Mouse (Mus musculus): Measurements from ENCODE around the gene Zfp652. TPM values are rescaled to one million over a fixed set of nuclear protein-coding genes. Genes with fewer than 3 reads are reported as not detected.
"Not testable (repeated sequence)": the region's sequence is repeated elsewhere in the genome, so short reads cannot be mapped to it uniquely, and the experiment has no call there.

The Zfp652 gene
- polyA plus RNA-seq, 1 experiment from 2014 or later: 13.7 TPM

DNA sequence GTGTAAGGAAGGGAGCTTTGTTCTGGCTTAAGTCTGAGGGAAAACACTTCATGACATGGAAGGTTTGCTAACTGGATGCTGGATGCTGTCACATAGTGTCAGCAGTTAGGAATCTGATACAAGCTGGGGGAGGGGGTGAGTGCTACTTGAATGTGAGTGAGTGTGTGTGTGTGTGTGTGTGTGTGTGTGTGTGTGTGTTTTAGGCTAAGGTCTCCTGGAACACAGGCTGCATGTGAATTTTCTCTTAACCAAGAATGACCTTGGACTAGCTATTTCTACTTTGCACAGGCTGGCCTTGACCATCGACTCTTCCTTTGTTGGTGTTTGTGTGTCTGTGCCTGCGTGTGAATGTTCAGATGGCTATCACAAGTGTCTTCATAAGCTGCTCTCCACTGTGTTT lies 32.0 kb downstream of the Zfp652 start:
- Histone ChIP-seq H3K4me3 (ENCODE audit: low read depth, low read length) (no peak overlapping the region), H3K4me2 (replicated peaks; ENCODE audit: low read depth, low read length) (no peak overlapping the region), H3K27ac (ENCODE audit: low read depth, low read length) (no peak overlapping the region), H3K27me3 (ENCODE audit: control insufficient read depth, insufficient read depth, low read length) (no peaks in the 10 kb centered on the region), H3K9ac (ENCODE audit: low read depth, low read length) (no peak overlapping the region), H3K36me3 (ENCODE audit: control insufficient read depth, insufficient read depth, low read length) (no peaks in the 10 kb centered on the region), H3K4me1 (replicated peaks; ENCODE audit: control insufficient read depth, insufficient read depth, low read length) (no peaks in the 10 kb centered on the region), H3K9me3 (ENCODE audit: control insufficient read depth, low read length) (no peaks in the 10 kb centered on the region)
- 95% methylated on average over 2 of the region's 2 CpGs for WGBS
- DNase-seq (ENCODE audit: low spot score) (no peak), ATAC-seq (ENCODE audit: low FRiP score) (no peak)

DNA sequence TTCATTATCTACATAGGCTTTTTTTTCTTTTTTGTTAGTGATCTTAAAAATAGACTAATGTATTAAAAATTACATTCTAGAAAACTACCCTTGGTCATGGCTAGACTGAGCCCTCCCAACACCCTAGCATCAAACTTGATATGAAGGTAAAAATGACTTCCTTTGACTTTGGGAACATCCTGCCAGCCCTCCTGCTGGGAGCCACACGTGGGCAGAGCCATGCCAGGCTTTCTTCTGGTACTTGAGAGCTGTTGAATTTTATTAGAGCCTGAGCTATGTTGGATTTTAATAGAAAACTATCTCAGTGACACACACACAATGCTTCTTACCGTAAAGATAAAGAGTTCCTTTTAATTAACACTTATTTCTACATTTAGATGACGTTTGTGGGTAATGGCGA lies 34.3 kb downstream of the Zfp652 start:
- Histone ChIP-seq H3K4me3 (ENCODE audit: low read depth, low read length) (no peak overlapping the region), H3K4me1 (replicated peaks; ENCODE audit: control insufficient read depth, insufficient read depth, low read length) (no peaks in the 10 kb centered on the region), H3K9ac (ENCODE audit: low read depth, low read length) (no peak overlapping the region), H3K4me2 (replicated peaks; ENCODE audit: low read depth, low read length) (no peak overlapping the region), H3K36me3 (ENCODE audit: control insufficient read depth, insufficient read depth, low read length) (no peaks in the 10 kb centered on the region), H3K27me3 (ENCODE audit: control insufficient read depth, insufficient read depth, low read length) (no peaks in the 10 kb centered on the region), H3K9me3 (ENCODE audit: control insufficient read depth, low read length) (no peaks in the 10 kb centered on the region), H3K27ac (ENCODE audit: low read depth, low read length) (no peak overlapping the region)
- ATAC-seq (ENCODE audit: low FRiP score) (no peak), DNase-seq (ENCODE audit: low spot score) (no peak)
- WGBS: 84% methylated on average over 4 of the region's 4 CpGs

DNA sequence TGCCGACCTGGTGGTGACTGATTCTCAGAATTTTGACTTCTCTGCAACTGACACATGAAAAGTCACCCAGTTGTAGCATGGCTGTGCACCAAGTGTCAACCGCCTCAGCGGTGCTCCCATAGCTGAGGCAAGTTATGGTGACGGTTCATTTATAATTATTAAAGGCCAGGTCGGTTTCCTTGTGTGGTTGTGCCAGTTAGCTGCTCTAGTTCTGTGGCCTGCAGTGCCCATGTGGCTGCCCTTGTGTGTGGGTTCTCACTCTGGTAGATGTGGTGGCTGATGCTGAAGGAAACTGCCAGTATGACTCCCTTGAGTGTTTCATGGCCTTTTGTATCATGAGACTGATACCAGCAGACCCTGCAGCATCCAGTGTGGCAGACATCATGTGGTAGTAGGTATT lies 35.9 kb downstream of the Zfp652 start:
- no peaks in the 10 kb centered on the region for H3K27me3 ChIP-seq (ENCODE audit: control insufficient read depth, insufficient read depth, low read length)
- H3K9me3 ChIP-seq (ENCODE audit: control insufficient read depth, low read length): no peaks in the 10 kb centered on the region
- no peak overlapping the region for H3K9ac ChIP-seq (ENCODE audit: low read depth, low read length)
- no peak for DNase-seq (ENCODE audit: low spot score)
- ATAC-seq (ENCODE audit: low FRiP score): no peak
- no peak overlapping the region for H3K27ac ChIP-seq (ENCODE audit: low read depth, low read length)
- no peaks in the 10 kb centered on the region for H3K36me3 ChIP-seq (ENCODE audit: control insufficient read depth, insufficient read depth, low read length)
- H3K4me3 ChIP-seq (ENCODE audit: low read depth, low read length): no peak overlapping the region
- 95% methylated on average over 5 of the region's 5 CpGs for WGBS
- H3K4me2 ChIP-seq (replicated peaks; ENCODE audit: low read depth, low read length): no peak overlapping the region
- no peaks in the 10 kb centered on the region for H3K4me1 ChIP-seq (replicated peaks; ENCODE audit: control insufficient read depth, insufficient read depth, low read length)

DNA sequence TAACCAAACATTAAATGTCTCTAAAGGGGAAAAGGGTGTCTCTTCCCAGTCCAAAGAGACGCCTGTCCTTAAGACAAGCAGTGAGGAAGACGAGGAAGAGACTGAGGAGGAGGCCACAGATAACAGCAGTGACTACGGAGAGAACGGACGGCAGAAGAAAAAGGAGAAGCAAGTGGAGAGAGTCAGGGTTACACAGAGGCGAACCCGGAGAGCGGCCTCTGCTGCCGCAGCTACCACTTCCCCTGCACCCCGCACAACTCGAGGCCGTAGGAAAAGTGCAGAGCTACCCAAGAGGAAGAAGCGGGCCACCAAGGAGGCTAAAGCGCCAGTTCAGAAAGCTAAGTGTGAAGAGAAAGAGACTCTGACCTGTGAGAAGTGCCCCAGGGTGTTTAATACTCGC lies 37.1 kb downstream of the Zfp652 start:
- ATAC-seq (ENCODE audit: low FRiP score) (no peak), DNase-seq (ENCODE audit: low spot score) (no peak)
- 88% methylated on average over 15 of the region's 15 CpGs for WGBS
- no peaks in the 10 kb centered on the region for H3K4me1 ChIP-seq (replicated peaks; ENCODE audit: control insufficient read depth, insufficient read depth, low read length)
- no peaks in the 10 kb centered on the region for H3K27me3 ChIP-seq (ENCODE audit: control insufficient read depth, insufficient read depth, low read length)
- no peak overlapping the region for H3K4me2 ChIP-seq (replicated peaks; ENCODE audit: low read depth, low read length)
- no peak overlapping the region for H3K27ac ChIP-seq (ENCODE audit: low read depth, low read length)
- H3K4me3 ChIP-seq (ENCODE audit: low read depth, low read length): no peak overlapping the region
- no peak overlapping the region for H3K9ac ChIP-seq (ENCODE audit: low read depth, low read length)
- H3K9me3 ChIP-seq (ENCODE audit: control insufficient read depth, low read length): no peaks in the 10 kb centered on the region
- no peaks in the 10 kb centered on the region for H3K36me3 ChIP-seq (ENCODE audit: control insufficient read depth, insufficient read depth, low read length)

DNA sequence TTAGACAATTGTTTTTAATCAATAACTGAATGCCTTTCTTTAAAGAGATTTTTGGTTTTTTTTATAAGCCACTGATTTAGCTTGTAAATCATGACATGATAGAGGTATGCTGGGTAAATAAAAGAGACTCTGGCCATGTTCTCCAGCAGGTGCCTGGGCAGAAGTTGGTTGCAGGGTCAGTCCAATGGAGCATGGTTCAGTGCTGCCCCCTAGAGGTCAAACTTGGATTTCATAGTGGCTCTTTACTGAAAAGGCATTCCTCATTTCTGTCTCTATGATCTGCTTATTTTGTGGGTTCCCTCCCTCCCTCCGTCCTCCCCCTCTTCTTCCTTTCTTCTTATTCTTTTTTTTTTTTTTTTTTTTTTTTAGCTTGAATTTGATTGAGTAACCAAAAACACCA lies 38.5 kb downstream of the Zfp652 start:
- peak; percentile 88 for DNase-seq (ENCODE audit: low spot score)
- Histone ChIP-seq H3K27me3 (ENCODE audit: control insufficient read depth, insufficient read depth, low read length) (no peaks in the 10 kb centered on the region), H3K27ac (ENCODE audit: low read depth, low read length) (no peak overlapping the region), H3K4me3 (ENCODE audit: low read depth, low read length) (no peak overlapping the region), H3K9me3 (ENCODE audit: control insufficient read depth, low read length) (no peaks in the 10 kb centered on the region), H3K36me3 (ENCODE audit: control insufficient read depth, insufficient read depth, low read length) (no peaks in the 10 kb centered on the region), H3K4me2 (replicated peaks; ENCODE audit: low read depth, low read length) (no peak overlapping the region), H3K9ac (ENCODE audit: low read depth, low read length) (no peak overlapping the region), H3K4me1 (replicated peaks; ENCODE audit: control insufficient read depth, insufficient read depth, low read length) (no peaks in the 10 kb centered on the region)
- WGBS: 9% methylated on average over 1 of the region's 1 CpGs
- no peak for ATAC-seq (ENCODE audit: low FRiP score)

DNA sequence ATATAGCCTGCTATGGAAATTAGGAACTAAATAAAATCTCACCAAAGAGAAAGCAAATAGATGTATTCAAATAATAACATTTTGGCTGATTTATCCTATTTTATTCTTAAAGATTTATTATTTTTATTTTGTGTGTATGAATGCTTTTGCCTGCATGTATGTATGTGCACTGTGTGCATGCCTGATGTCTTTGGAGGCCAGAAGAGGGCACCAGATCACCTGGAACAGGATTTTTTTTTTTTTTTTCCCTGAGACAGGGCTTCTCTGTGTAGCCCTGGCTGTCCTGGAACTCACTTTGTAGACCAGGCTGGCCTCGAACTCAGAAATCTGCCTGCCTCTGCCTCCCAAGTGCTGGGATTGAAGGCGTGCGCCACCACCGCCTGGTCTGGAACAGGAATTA lies 42.7 kb downstream of the Zfp652 start:
- H3K9ac ChIP-seq (ENCODE audit: low read depth, low read length); H3K4me1 ChIP-seq (replicated peaks; ENCODE audit: control insufficient read depth, insufficient read depth, low read length); DNase-seq (ENCODE audit: low spot score); H3K9me3 ChIP-seq (ENCODE audit: control insufficient read depth, low read length); H3K27me3 ChIP-seq (ENCODE audit: control insufficient read depth, insufficient read depth, low read length); H3K27ac ChIP-seq (ENCODE audit: low read depth, low read length); H3K4me3 ChIP-seq (ENCODE audit: low read depth, low read length); ATAC-seq (ENCODE audit: low FRiP score); H3K36me3 ChIP-seq (ENCODE audit: control insufficient read depth, insufficient read depth, low read length); H3K4me2 ChIP-seq (replicated peaks; ENCODE audit: low read depth, low read length): not testable (repeated sequence)
- WGBS: 97% methylated on average over 4 of the region's 4 CpGs

DNA sequence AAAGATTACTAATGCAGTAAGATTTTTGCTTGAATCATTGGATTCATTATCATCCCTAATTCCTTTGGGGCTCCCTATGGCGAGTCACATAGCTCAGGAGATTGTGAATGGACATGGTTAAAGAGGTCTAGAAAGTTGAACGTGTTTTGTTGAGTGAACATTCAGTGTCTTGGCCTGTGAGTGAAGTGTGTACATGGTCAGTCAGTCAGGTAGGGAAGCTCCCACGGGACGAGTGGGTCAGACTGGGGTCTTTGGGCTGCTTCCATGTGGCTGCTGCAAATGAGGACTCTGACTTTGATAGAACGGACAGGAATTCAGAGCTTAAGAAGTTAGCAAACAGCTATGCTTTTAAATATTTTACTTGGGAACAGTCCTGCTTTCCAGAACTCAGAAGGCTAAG lies 48.0 kb downstream of the Zfp652 start:
- H3K27me3 ChIP-seq (ENCODE audit: control insufficient read depth, insufficient read depth, low read length): no peaks in the 10 kb centered on the region
- 95% methylated on average over 5 of the region's 5 CpGs for WGBS
- no peak for DNase-seq (ENCODE audit: low spot score)
- ATAC-seq (ENCODE audit: low FRiP score): no peak
- H3K9me3 ChIP-seq (ENCODE audit: control insufficient read depth, low read length): no peaks in the 10 kb centered on the region
- no peak overlapping the region for H3K4me3 ChIP-seq (ENCODE audit: low read depth, low read length)
- no peak overlapping the region for H3K27ac ChIP-seq (ENCODE audit: low read depth, low read length)
- no peak overlapping the region for H3K9ac ChIP-seq (ENCODE audit: low read depth, low read length)
- H3K4me1 ChIP-seq (replicated peaks; ENCODE audit: control insufficient read depth, insufficient read depth, low read length): no peaks in the 10 kb centered on the region
- H3K36me3 ChIP-seq (ENCODE audit: control insufficient read depth, insufficient read depth, low read length): no peaks in the 10 kb centered on the region
- no peak overlapping the region for H3K4me2 ChIP-seq (replicated peaks; ENCODE audit: low read depth, low read length)

DNA sequence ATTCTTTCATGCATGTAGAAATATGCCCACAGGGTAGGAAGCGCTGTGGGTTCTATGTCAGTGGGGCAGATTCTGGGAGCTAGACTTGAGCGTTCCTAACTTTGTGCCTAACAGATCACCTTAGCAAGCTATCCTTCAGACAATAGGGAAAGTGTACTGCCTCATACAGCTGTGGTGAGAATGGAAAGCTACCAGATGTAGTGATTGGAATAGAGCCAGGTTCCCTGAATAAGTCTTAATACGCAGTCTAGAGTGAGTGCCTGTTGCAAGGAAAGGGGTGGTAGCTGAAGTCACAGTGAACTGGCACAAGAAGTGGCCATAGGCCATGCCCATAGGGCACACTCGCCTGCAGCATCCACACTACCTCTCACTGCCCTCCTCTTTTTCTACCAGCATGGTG lies 50.5 kb downstream of the Zfp652 start:
- no peaks in the 10 kb centered on the region for H3K4me1 ChIP-seq (replicated peaks; ENCODE audit: control insufficient read depth, insufficient read depth, low read length)
- H3K36me3 ChIP-seq (ENCODE audit: control insufficient read depth, insufficient read depth, low read length): no peaks in the 10 kb centered on the region
- DNase-seq (ENCODE audit: low spot score) (no peak), ATAC-seq (ENCODE audit: low FRiP score) (no peak)
- H3K4me2 ChIP-seq (replicated peaks; ENCODE audit: low read depth, low read length): no peak overlapping the region
- no peak overlapping the region for H3K4me3 ChIP-seq (ENCODE audit: low read depth, low read length)
- WGBS: 92% methylated on average over 4 of the region's 4 CpGs
- H3K27ac ChIP-seq (ENCODE audit: low read depth, low read length): no peak overlapping the region
- H3K9ac ChIP-seq (ENCODE audit: low read depth, low read length): no peak overlapping the region
- H3K27me3 ChIP-seq (ENCODE audit: control insufficient read depth, insufficient read depth, low read length): no peaks in the 10 kb centered on the region
- no peaks in the 10 kb centered on the region for H3K9me3 ChIP-seq (ENCODE audit: control insufficient read depth, low read length)

DNA sequence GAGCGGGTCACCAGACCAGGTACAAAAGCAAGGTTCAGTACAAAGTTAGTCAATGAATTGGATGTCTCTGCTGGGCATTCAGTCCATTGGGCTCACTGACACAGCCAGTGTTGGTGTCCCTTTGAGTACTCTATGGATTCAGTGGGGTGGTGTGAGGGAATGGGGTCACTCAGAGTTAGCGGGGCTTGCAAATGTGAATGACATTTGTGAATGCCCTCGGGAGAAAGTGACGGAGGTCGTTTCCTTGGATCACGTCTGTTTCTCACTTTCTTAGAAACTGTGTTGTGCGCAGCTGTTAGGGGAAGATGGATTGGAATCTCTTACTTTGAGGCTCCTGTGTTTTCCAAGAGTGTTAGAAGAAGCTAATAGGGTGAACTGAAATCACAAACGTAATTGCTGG lies 52.3 kb downstream of the Zfp652 start:
- no peaks in the 10 kb centered on the region for H3K27me3 ChIP-seq (ENCODE audit: control insufficient read depth, insufficient read depth, low read length)
- no peak overlapping the region for H3K9ac ChIP-seq (ENCODE audit: low read depth, low read length)
- ATAC-seq (ENCODE audit: low FRiP score) (no peak), DNase-seq (ENCODE audit: low spot score) (no peak)
- H3K4me2 ChIP-seq (replicated peaks; ENCODE audit: low read depth, low read length): no peak overlapping the region
- no peaks in the 10 kb centered on the region for H3K4me1 ChIP-seq (replicated peaks; ENCODE audit: control insufficient read depth, insufficient read depth, low read length)
- no peak overlapping the region for H3K27ac ChIP-seq (ENCODE audit: low read depth, low read length)
- H3K36me3 ChIP-seq (ENCODE audit: control insufficient read depth, insufficient read depth, low read length): no peaks in the 10 kb centered on the region
- H3K4me3 ChIP-seq (ENCODE audit: low read depth, low read length): no peak overlapping the region
- WGBS: 62% methylated on average over 8 of the region's 8 CpGs
- H3K9me3 ChIP-seq (ENCODE audit: control insufficient read depth, low read length): no peaks in the 10 kb centered on the region

Data from hindbrain, embryonic 11.5 days (tissue).